Mouse (Mus musculus): ENCODE data around the gene Trp53i13.
"Not testable (repeated sequence)": the region's sequence is repeated elsewhere in the genome, so short reads cannot be mapped to it uniquely, and the experiment has no call there.

The Trp53i13 gene
- long read RNA-seq, experiment 1, transcript Trp53i13-201 (7 exons, 1,463 nt), result major isoform, 12 of 16 reads
- long read RNA-seq, experiment 1, partial matches to known transcripts, result 2 of 16 reads
- long read RNA-seq, experiment 1, other reads (novel, unspliced or antisense), result 2 of 16 reads
- long read RNA-seq, experiment 2, transcript Trp53i13-201 (7 exons, 1,463 nt), result major isoform, 11 of 21 reads
- long read RNA-seq, experiment 2, partial matches to known transcripts, result 0 of 21 reads
- long read RNA-seq, experiment 2, other reads (novel, unspliced or antisense), result 10 of 21 reads

- intact Hi-C loops (cut with DNase I), result no loop called here
Measured at GRCm38 (mm10) chr11:77515637-77516552, at the start of gene Trp53i13. Trp53i13 (minus strand) TSS chr11:77515980.

- intact Hi-C loops (cut with DNase I), result loop anchor here (5.0 kb wide), 1 partner anchor 37 kb away; no protein-coding TSS in a partner anchor
Measured at GRCm38 (mm10) chr11:77545261-77545660, 29.5 kb upstream of the Trp53i13 start.

GRCm38 (mm10) chr11:77532202-77532846 is 16.5 kb upstream of the Trp53i13 start:
- intact Hi-C loops (cut with DNase I), result no loop called here

GRCm38 (mm10) chr11:77530862-77531261 is 15.1 kb upstream of the Trp53i13 start:
- intact Hi-C loops (cut with DNase I), result no loop called here

- intact Hi-C loops (cut with DNase I), result no loop called here
Measured at GRCm38 (mm10) chr11:77529644-77530043, 13.9 kb upstream of the Trp53i13 start.

- intact Hi-C loops (cut with DNase I), result not testable (repeated sequence)
Measured at GRCm38 (mm10) chr11:77528420-77528819, 12.6 kb upstream of the Trp53i13 start.

GRCm38 (mm10) chr11:77525804-77526486 is 10.2 kb upstream of the Trp53i13 start:
- intact Hi-C loops (cut with DNase I), result loop anchor here (2.0 kb wide), 1 partner anchor 23 kb away; no protein-coding TSS in a partner anchor

GRCm38 (mm10) chr11:77520601-77521529 is 5.1 kb upstream of the Trp53i13 start:
- intact Hi-C loops (cut with DNase I), result no loop called here

- intact Hi-C loops (cut with DNase I), result no loop called here
Measured at GRCm38 (mm10) chr11:77519043-77519442, 3.3 kb upstream of the Trp53i13 start, which contains the start of gene Gm10392. Gm10392 (minus strand) TSS chr11:77519198.

- intact Hi-C loops (cut with DNase I), result no loop called here
Measured at GRCm38 (mm10) chr11:77518051-77518798, 2.4 kb upstream of the Trp53i13 start.

GRCm38 (mm10) chr11:77516553-77517425 is 1.0 kb upstream of the Trp53i13 start:
- intact Hi-C loops (cut with DNase I), result no loop called here

- intact Hi-C loops (cut with DNase I), result no loop called here
Measured at GRCm38 (mm10) chr11:77514832-77515636, 746 bp downstream of the Trp53i13 start, which contains the start of gene Abhd15. Abhd15 (plus strand) TSS chr11:77515121.

- intact Hi-C loops (cut with DNase I), result no loop called here
Measured at GRCm38 (mm10) chr11:77514281-77514831, 1.4 kb downstream of the Trp53i13 start.

GRCm38 (mm10) chr11:77513811-77514170 is 2.0 kb downstream of the Trp53i13 start:
- intact Hi-C loops (cut with DNase I), result no loop called here

GRCm38 (mm10) chr11:77512891-77513810 is 2.6 kb downstream of the Trp53i13 start:
- intact Hi-C loops (cut with DNase I), result no loop called here

- intact Hi-C loops (cut with DNase I), result no loop called here
Measured at GRCm38 (mm10) chr11:77511336-77511735, 4.4 kb downstream of the Trp53i13 start.

All from adrenal gland (tissue).